Mouse (Mus musculus) frontal cortex, adult (tissue): ENCODE data around the gene Asb10.
"Not testable (repeated sequence)": the region's sequence is repeated elsewhere in the genome, so short reads cannot be mapped to it uniquely, and the experiment has no call there.

Experiments
- ATAC-seq: cut with Nextera tagmentation; 2 replicates; pipeline ENCODE4 v1.9.2; 2017; ENCODE audit warnings: mild to moderate bottlenecking, moderate library complexity, mixed read lengths; ENCODE audit not compliant: low TSS enrichment

Gene Asb10

GRCm38 (mm10) chr5:24540387-24541143 is at the start of gene Asb10:
TSS of gene Asb10 (minus strand) at chr5:24540978.
- ATAC-seq, result no peak

DNA sequence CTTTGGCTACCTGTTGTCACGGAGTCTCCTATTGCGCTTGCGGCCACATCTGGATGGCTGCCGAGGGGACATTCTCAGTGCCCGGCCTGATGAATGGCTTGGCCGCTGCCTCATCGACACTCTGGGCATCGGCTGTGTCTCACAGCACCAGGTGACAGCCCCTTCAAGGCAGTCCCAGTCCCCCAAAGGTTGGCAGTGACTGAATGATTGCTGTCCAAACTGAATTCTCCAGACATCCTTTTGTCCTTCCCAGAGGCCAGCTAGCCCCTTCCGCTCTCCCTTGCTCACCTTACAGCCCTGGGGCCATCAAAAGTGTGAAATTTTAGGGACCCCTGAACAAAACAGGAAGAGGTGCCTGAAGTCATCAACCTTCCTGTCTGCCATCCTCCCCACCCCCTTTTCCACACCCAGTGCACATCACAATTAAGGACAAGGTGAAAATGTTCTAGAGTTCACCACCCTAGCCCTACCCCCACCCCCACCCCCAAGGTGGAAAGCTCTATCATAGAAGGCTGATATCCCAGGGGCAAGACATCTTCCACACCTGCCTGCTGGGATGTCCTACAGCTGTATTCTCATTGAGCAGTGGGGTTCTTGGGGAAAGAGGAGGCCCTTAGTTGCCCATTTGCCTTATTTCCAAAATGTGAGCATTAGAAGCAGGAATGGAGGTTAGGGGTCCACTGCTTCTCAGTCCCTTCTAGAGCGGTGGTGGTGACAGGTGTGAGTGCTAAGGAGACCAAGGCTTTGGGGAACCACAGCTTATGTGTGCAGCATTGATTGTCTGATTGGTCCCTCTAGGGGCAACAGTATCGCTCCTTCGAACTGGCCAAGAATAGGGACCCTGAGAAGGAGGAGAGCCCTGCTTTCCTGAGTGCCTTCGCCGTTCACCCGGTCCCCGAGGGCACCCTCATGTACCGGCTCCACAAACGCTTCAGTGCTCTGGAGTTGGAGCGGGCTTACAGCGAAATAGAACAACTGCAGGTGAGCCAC is 49.0 kb upstream of the Asb10 start:
- ATAC-seq, result no peak

DNA sequence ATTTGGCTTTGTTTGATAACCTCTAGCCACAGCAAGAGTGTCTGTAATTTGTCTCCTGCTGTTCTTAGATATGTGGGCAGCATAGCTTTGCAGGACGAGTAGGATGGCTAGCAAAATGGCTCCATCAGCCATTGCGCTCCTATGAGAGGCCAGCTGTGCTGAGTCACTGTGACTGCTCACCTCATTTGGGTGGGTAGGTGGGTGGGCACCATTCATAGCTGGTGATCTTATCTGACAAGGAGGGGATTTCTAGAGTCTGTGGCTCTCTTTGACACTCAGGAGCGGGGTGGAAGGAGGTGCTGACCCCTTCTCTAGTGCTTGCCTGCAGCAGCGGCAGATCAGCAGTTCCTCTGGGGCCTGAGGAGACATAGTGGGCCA is 46.4 kb upstream of the Asb10 start:
- peak; percentile 42 for ATAC-seq

GRCm38 (mm10) chr5:24586547-24587199 is 45.9 kb upstream of the Asb10 start, which contains the start of gene Chpf2:
TSS of gene Chpf2 (plus strand) at chr5:24586741.
- ATAC-seq, result peak; percentile 90

GRCm38 (mm10) chr5:24586106-24586505 is 45.3 kb upstream of the Asb10 start:
- peak; percentile 20 for ATAC-seq

DNA sequence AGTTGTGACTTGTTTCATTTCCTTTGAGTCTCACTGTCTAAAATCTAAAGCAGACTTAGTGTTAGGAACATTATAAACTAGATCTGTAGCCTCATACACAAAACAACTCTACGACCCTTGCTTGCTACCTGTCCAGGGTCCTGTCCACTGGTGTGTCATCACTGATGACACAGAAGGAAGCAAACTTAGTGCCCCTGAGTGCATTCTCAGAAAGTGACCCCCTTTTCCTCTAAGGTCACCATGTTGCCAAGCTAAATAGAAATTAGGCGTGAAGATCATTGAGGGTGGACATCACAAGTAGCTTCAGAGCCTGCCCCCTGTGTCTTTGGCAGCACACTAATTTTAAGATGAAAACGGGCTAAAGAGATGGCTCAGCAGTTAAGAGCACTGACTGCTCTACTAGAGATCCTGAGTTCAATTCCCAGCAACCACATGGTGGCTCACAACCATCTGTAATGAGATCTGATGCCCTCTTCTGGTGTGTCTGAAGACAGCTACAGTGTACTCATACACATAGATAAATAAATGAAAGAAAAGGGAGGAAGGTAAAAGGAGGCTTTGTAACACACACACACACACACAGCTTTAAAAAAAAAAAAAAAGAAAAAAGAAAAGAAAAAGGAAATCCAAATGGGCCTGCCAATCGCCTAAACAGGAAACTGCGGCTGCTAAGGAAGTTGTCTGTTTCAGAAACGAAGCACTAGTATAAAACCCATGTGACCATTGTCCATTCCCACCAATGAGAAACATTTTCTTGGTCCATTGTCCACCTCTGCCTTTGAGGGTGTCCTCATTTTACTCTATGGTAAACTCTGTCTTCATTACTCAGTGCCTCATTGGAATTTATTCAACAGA is 37.6 kb upstream of the Asb10 start:
- ATAC-seq, result no peak

GRCm38 (mm10) chr5:24577183-24577929 is 36.6 kb upstream of the Asb10 start, which contains the start of gene Abcf2:
TSS of gene Abcf2 (minus strand) at chr5:24577467.
- ATAC-seq, result peak; percentile 96

GRCm38 (mm10) chr5:24576801-24577182 is 36.0 kb upstream of the Asb10 start:
- peak; percentile 22; the same call in 1 of the 2 replicates for ATAC-seq

- no peak for ATAC-seq
These were observed 35.2 kb upstream of the Asb10 start for GRCm38 (mm10) chr5:24575948-24576347.

DNA sequence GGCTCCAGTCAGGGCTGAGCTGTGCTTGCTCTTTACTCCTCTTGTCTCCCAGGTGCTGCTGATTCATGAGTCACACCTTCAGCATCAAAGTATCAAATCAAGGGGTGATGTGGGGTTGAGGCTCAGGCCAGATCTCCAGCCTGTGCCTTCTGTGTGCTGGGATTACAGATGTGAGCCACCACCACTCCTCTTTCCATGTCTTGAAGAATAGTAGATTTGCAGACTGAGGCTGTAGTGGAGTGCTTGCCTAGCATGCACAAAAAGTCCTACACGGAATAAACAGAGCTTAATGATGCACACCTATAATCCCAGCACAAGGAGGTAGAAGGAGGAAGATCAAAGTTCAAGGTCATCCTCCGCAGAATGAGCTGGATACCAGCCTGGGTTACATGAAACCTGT is 15.9 kb upstream of the Asb10 start, which contains the start of gene 4931409K22Rik:
TSS of gene 4931409K22Rik (minus strand) at position 101 of the 400 bp plus-strand sequence.
- ATAC-seq, result no peak

DNA sequence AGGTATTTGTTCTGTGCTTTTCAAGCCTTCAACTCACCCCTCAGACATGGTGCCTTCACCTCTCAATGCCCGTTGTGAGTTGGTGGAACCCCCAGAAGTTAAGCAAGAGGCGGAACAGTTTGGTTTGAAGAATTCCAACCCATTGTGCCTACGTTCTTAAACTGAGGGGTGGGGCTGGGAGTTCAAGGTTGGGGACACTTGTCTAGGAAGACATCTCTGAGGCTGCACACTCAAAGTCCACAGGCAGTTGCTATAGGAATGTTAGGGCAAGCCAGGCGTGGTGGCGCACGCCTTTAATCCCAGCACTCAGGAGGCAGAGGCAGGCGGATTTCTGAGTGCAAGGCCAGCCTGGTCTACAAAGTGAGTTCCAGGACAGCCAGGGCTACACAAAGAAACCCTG is 14.6 kb upstream of the Asb10 start:
- not testable (repeated sequence) for ATAC-seq

DNA sequence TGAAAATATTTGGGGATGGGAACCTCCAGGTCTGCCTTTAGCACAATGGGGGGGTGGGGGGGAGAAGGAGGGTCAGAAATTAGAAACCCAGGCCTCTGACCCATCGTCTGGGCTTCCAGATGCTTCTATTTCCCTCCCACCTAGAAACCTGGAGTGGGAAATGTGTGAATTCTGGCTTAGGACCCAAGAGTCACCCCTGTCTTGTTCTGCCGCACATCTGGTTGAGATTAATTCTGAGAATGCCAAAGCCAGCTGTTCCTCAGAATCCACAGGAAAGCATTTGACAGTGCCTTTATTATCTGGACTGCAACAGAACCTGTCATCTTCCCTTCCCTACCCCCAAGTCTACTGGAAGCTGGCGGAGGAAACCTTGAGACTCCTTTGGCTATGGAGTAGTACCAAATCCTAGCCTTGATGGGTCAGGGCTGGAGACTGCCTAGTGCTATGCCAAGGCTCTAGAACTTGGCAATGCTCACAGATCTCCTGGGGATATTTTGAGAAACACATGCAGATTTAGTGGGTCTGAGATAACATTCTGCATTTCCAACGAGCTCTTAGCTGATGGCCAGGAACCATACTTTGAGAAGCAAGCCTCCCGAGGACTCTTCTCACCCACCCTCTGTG is 13.0 kb upstream of the Asb10 start:
- ATAC-seq, result no peak

DNA sequence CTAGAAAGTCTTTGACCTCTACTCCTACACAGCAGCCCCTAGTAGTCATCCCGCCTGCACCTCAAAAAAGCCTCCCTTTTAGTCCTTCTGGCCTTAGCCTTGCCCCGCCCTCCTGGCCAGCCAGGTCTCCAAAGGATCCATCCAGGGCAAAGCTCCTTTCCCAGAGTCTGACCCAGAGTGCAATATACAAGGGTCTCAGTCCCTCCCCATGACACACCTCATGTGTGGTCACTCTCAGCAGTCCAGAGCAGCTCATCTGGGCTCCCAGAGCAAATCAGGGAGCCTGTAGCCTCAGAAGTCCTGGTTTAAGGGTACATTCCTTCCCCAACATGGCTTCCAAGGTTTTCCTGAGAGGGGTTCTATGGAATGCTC is 10.5 kb upstream of the Asb10 start:
- no peak for ATAC-seq

- no peak for ATAC-seq
These were observed 10.0 kb upstream of the Asb10 start for GRCm38 (mm10) chr5:24550598-24551316.

- no peak for ATAC-seq
These were observed 1.9 kb upstream of the Asb10 start for GRCm38 (mm10) chr5:24542643-24543042.

- ATAC-seq, result no peak
These were observed 379 bp upstream of the Asb10 start for GRCm38 (mm10) chr5:24541144-24541569.

DNA sequence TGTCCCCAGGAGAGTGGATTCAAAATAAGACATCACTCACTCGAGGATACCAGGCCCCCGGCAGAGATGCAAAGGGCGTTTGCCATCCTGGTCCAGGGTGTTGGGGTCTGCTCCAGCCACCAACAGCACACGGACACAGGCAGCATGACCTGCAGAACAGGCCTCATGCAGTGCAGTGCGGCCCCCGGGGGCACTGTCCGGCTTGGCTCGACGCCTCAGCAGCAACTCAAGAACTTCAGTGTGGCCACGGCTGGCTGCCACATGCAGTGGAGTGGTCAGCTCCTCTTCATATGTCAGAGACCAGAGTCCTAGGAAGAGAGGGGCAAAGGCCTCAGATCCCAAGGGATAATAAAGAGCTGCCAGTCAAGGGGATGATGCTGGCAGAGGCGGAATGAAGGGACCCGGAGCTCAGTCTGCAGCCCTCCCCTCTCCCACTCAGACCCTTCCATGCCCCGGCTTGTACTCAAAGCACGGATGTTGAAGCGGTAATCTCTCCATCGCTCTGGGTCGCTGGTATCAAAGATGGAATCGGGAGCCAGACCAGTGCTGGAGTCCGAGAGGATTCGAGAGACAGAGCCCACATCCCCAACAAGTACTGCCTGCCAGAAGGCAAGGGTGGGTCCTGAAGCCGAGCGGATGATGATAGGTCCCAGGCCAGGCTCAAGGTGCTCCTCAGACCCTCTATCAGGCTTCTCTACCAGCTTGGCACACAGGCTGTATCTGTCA is 1.0 kb downstream of the Asb10 start:
- no peak for ATAC-seq

GRCm38 (mm10) chr5:24537618-24538017 is 3.2 kb downstream of the Asb10 start:
- ATAC-seq, result no peak
